Mouse (Mus musculus) hindbrain, postnatal 0 days (tissue): ENCODE measurements around the gene Sertad4. TPM values are rescaled to one million over a fixed set of nuclear protein-coding genes. Genes with fewer than 3 reads are reported as not detected.

Experiments
- ATAC-seq: fragments of 200-750 bp; cut with Nextera tagmentation; 2 replicates; pipeline ENCODE4 v1.8.0; 2017; ENCODE audit warnings: mild to moderate bottlenecking, moderate TSS enrichment, moderate library complexity
- DNase-seq: peaks from one replicate; pipeline ENCODE4 v3.0.0-alpha.2; 2015; ENCODE audit warnings: low spot score
- H3K27ac ChIP-seq: fragments of 300-500 bp; sonication (generic); 2 replicates; pipeline ENCODE4 v1.5.1; 2014; ENCODE audit warnings: mild to moderate bottlenecking
- H3K27me3 ChIP-seq: fragments of 300-500 bp; sonication (generic); 2 replicates; pipeline ENCODE4 v1.6.1; 2014; ENCODE audit warnings: low read length, mixed read lengths; ENCODE audit not compliant: insufficient read depth
- H3K36me3 ChIP-seq: fragments of 300-500 bp; sonication (generic); 2 replicates; pipeline ENCODE4 v1.6.1; 2014; ENCODE audit warnings: low read length, mixed read lengths; ENCODE audit not compliant: insufficient read depth
- H3K4me1 ChIP-seq: fragments of 300-500 bp; sonication (generic); 2 replicates; pipeline ENCODE4 v1.6.1; 2014; ENCODE audit warnings: antibody characterized with exemption, low read length, mixed read lengths; ENCODE audit not compliant: insufficient read depth
- H3K4me2 ChIP-seq: fragments of 300-500 bp; sonication (generic); 2 replicates; pipeline ENCODE4 v1.6.1; 2014; ENCODE audit warnings: low read depth, mild to moderate bottlenecking, low read length, moderate library complexity, mixed read lengths
- H3K4me3 ChIP-seq: fragments of 300-500 bp; sonication (generic); 2 replicates; pipeline ENCODE4 v1.5.1; 2014; ENCODE audit warnings: low read length
- H3K9ac ChIP-seq: fragments of 300-500 bp; sonication (generic); replicated peaks from 2 replicates; pipeline ENCODE4 v1.6.1; 2014; ENCODE audit warnings: mild to moderate bottlenecking, low read length, moderate library complexity, mixed read lengths
- H3K9me3 ChIP-seq: fragments of 300-500 bp; sonication (generic); 2 replicates; pipeline ENCODE4 v1.6.1; 2016; ENCODE audit warnings: low read length, mixed read lengths
- CTCF ChIP-seq: IDR thresholded peaks from 2 replicates; pipeline ENCODE4 v1.5.1; 2016; ENCODE audit warnings: antibody characterized with exemption, control low read depth, low read depth
- WGBS: fragments of 180-500 bp; shearing (Covaris S2); extraction: QIAGEN DNeasy Blood & Tissue Kit; methylation state at CpG from one replicate; pipeline ENCODE4 v1.1.7; 2014; 5-methylcytosine and 5-hydroxymethylcytosine counted together
- polyA plus RNA-seq: library from polyadenylated mRNA; unstranded; fragments of >200 nt; fragmentation: Nextera tagmentation; extraction: Ambion mirVana; gene quantifications from 2 replicates; pipeline ENCODE4 v1.2.1, GENCODE M21; 2015
- total RNA-seq: library from RNA; depleted of rRNA; stranded (reverse); fragments of >200 nt; gene quantifications from 2 replicates; pipeline ENCODE4 v1.2.3, GENCODE M21; 2014

Gene Sertad4
- total and polyA plus RNA-seq, 2 experiments from 2014 or later, result 5.3 to 14.2 TPM

- H3K4me1 ChIP-seq, result peaks cover 11% of the 10 kb centered on the region
- H3K36me3 ChIP-seq, result no peaks in the 10 kb centered on the region
- no peaks in the 10 kb centered on the region for H3K27me3 ChIP-seq
- DNase-seq (no peak), ATAC-seq (no peak)
- no peak for TF ChIP-seq CTCF
- H3K4me2 ChIP-seq, result no peak overlapping the region
- H3K27ac ChIP-seq, result no peak overlapping the region
- H3K9me3 ChIP-seq, result no peaks in the 10 kb centered on the region
- H3K4me3 ChIP-seq, result no peak overlapping the region
- WGBS, result 71% methylated on average over 2 of the region's 2 CpGs
- H3K9ac ChIP-seq, result no peak overlapping the region
These were observed 23.2 kb downstream of the Sertad4 start for GRCm38 (mm10) chr1:192832338-192832737.

GRCm38 (mm10) chr1:192830444-192830843 is 25.1 kb downstream of the Sertad4 start:
- Histone ChIP-seq H3K4me2 (no peak overlapping the region), H3K4me3 (no peak overlapping the region), H3K27me3 (no peaks in the 10 kb centered on the region), H3K27ac (no peak overlapping the region), H3K9me3 (no peaks in the 10 kb centered on the region), H3K36me3 (no peaks in the 10 kb centered on the region), H3K9ac (no peak overlapping the region), H3K4me1 (peaks cover 11% of the 10 kb centered on the region)
- ATAC-seq, result no peak
- peak; percentile 30 for DNase-seq
- WGBS, result 22% methylated on average over 6 of the region's 6 CpGs
- TF ChIP-seq CTCF, result no peak

- DNase-seq (no peak), ATAC-seq (no peak; the same call in 1 of the 2 replicates)
- Histone ChIP-seq H3K9me3 (no peaks in the 10 kb centered on the region), H3K9ac (no peak overlapping the region), H3K4me3 (no peak overlapping the region), H3K4me1 (peaks cover 5% of the 10 kb centered on the region), H3K36me3 (no peaks in the 10 kb centered on the region), H3K27me3 (no peaks in the 10 kb centered on the region), H3K27ac (no peak overlapping the region), H3K4me2 (no peak overlapping the region)
- WGBS, result 41% methylated on average over 7 of the region's 7 CpGs
- TF ChIP-seq CTCF, result no peak
These were observed 26.6 kb downstream of the Sertad4 start for GRCm38 (mm10) chr1:192828928-192829327.

- Histone ChIP-seq H3K27ac (no peak overlapping the region), H3K27me3 (no peaks in the 10 kb centered on the region), H3K4me3 (no peak overlapping the region), H3K9me3 (no peaks in the 10 kb centered on the region), H3K4me2 (no peak overlapping the region), H3K36me3 (no peaks in the 10 kb centered on the region), H3K9ac (no peak overlapping the region), H3K4me1 (peaks cover 6% of the 10 kb centered on the region; the same call in 1 of the 2 replicates)
- no peak for ATAC-seq
- TF ChIP-seq CTCF, result no peak
- no peak for DNase-seq
These were observed 27.6 kb downstream of the Sertad4 start for GRCm38 (mm10) chr1:192827955-192828354.

- Histone ChIP-seq H3K9me3 (no peaks in the 10 kb centered on the region), H3K27me3 (no peaks in the 10 kb centered on the region), H3K27ac (no peak overlapping the region), H3K36me3 (no peaks in the 10 kb centered on the region), H3K4me3 (no peak overlapping the region), H3K4me2 (no peak overlapping the region), H3K4me1 (peaks cover 6% of the 10 kb centered on the region; the same call in 1 of the 2 replicates), H3K9ac (no peak overlapping the region)
- ATAC-seq (no peak), DNase-seq (no peak)
- 34% methylated on average over 9 of the region's 9 CpGs for WGBS
- TF ChIP-seq CTCF, result no peak
These were observed 29.8 kb downstream of the Sertad4 start for GRCm38 (mm10) chr1:192825746-192826145.

- Histone ChIP-seq H3K4me1 (peaks cover 6% of the 10 kb centered on the region; the same call in 1 of the 2 replicates), H3K4me2 (no peak overlapping the region), H3K9ac (no peak overlapping the region; the same call in 1 of the 2 replicates), H3K27ac (peak overlapping the region; percentile 52; the same call in 1 of the 2 replicates), H3K9me3 (no peaks in the 10 kb centered on the region), H3K4me3 (no peak overlapping the region), H3K36me3 (no peaks in the 10 kb centered on the region), H3K27me3 (no peaks in the 10 kb centered on the region)
- WGBS, result 12% methylated on average over 13 of the region's 13 CpGs
- DNase-seq (peak; percentile 71), ATAC-seq (peak; percentile 83)
- TF ChIP-seq CTCF, result no peak
These were observed 32.7 kb downstream of the Sertad4 start for GRCm38 (mm10) chr1:192822652-192823525.

- Histone ChIP-seq H3K4me1 (peaks cover 6% of the 10 kb centered on the region; the same call in 1 of the 2 replicates), H3K4me3 (no peak overlapping the region), H3K27me3 (no peaks in the 10 kb centered on the region), H3K4me2 (no peak overlapping the region), H3K27ac (no peak overlapping the region), H3K9ac (no peak overlapping the region), H3K9me3 (no peaks in the 10 kb centered on the region), H3K36me3 (no peaks in the 10 kb centered on the region)
- no peak for DNase-seq
- 31% methylated on average over 1 of the region's 1 CpGs for WGBS
- ATAC-seq, result no peak
- TF ChIP-seq CTCF, result no peak
These were observed 33.3 kb downstream of the Sertad4 start for GRCm38 (mm10) chr1:192822309-192822651.
